Mouse (Mus musculus): ENCODE measurements around the gene Serpinb1b.
"Not testable (repeated sequence)": the region's sequence is repeated elsewhere in the genome, so short reads cannot be mapped to it uniquely, and the experiment has no call there.

Gene Serpinb1b

GRCm38 (mm10) chr13:33078056-33078705, at the start of gene Serpinb1b:
Serpinb1b (plus strand) TSS chr13:33078575.
- no peak for DNase-seq (ENCODE audit: low read depth in 1 of 2, low spot score in 2 of 2)

GRCm38 (mm10) chr13:33029478-33029877, 48.9 kb upstream of the Serpinb1b start:
- not testable (repeated sequence) for DNase-seq (ENCODE audit: low read depth in 1 of 2, low spot score in 2 of 2)

GRCm38 (mm10) chr13:33030281-33030680, 48.1 kb upstream of the Serpinb1b start:
- DNase-seq (ENCODE audit: low read depth in 1 of 2, low spot score in 2 of 2), result no peak

- DNase-seq (ENCODE audit: low read depth in 1 of 2, low spot score in 2 of 2), result no peak
These were observed 42.9 kb upstream of the Serpinb1b start for GRCm38 (mm10) chr13:33035506-33035905.

GRCm38 (mm10) chr13:33043542-33043941, 34.8 kb upstream of the Serpinb1b start:
- no peak for DNase-seq (ENCODE audit: low read depth in 1 of 2, low spot score in 2 of 2)

GRCm38 (mm10) chr13:33047234-33047633, 31.1 kb upstream of the Serpinb1b start:
- DNase-seq (ENCODE audit: low read depth in 1 of 2, low spot score in 2 of 2), result no peak

- no peak for DNase-seq (ENCODE audit: low read depth in 1 of 2, low spot score in 2 of 2)
These were observed 30.2 kb upstream of the Serpinb1b start for GRCm38 (mm10) chr13:33048187-33048586.

GRCm38 (mm10) chr13:33051697-33052096, 26.7 kb upstream of the Serpinb1b start:
- no peak for DNase-seq (ENCODE audit: low read depth in 1 of 2, low spot score in 2 of 2)

- no peak for DNase-seq (ENCODE audit: low read depth in 1 of 2, low spot score in 2 of 2)
These were observed 15.3 kb upstream of the Serpinb1b start for GRCm38 (mm10) chr13:33063048-33063447.

- DNase-seq (ENCODE audit: low read depth in 1 of 2, low spot score in 2 of 2), result no peak
These were observed 10.9 kb upstream of the Serpinb1b start for GRCm38 (mm10) chr13:33067387-33067977.

GRCm38 (mm10) chr13:33068164-33068563, 10.2 kb upstream of the Serpinb1b start:
- DNase-seq (ENCODE audit: low read depth in 1 of 2, low spot score in 2 of 2), result no peak

GRCm38 (mm10) chr13:33071776-33072175, 6.6 kb upstream of the Serpinb1b start:
- no peak for DNase-seq (ENCODE audit: low read depth in 1 of 2, low spot score in 2 of 2)

- no peak for DNase-seq (ENCODE audit: low read depth in 1 of 2, low spot score in 2 of 2)
These were observed 4.3 kb upstream of the Serpinb1b start for GRCm38 (mm10) chr13:33074029-33074428.

GRCm38 (mm10) chr13:33076247-33076646, 2.1 kb upstream of the Serpinb1b start:
- no peak for DNase-seq (ENCODE audit: low read depth in 1 of 2, low spot score in 2 of 2)

- peak; percentile 52 to 55 for DNase-seq (ENCODE audit: low read depth in 1 of 2, low spot score in 2 of 2)
These were observed 1.2 kb upstream of the Serpinb1b start for GRCm38 (mm10) chr13:33077026-33077685.

- DNase-seq (ENCODE audit: low read depth in 1 of 2, low spot score in 2 of 2), result no peak
These were observed 1.0 kb downstream of the Serpinb1b start for GRCm38 (mm10) chr13:33079391-33079790.

GRCm38 (mm10) chr13:33080356-33080755, 2.0 kb downstream of the Serpinb1b start:
- DNase-seq (ENCODE audit: low read depth in 1 of 2, low spot score in 2 of 2), result no peak

GRCm38 (mm10) chr13:33083834-33084233, 5.5 kb downstream of the Serpinb1b start:
- no peak for DNase-seq (ENCODE audit: low read depth in 1 of 2, low spot score in 2 of 2)

GRCm38 (mm10) chr13:33084975-33085694, 6.8 kb downstream of the Serpinb1b start:
- no peak for DNase-seq (ENCODE audit: low read depth in 1 of 2, low spot score in 2 of 2)

GRCm38 (mm10) chr13:33085695-33086432, 7.5 kb downstream of the Serpinb1b start:
- no peak for DNase-seq (ENCODE audit: low read depth in 1 of 2, low spot score in 2 of 2)

GRCm38 (mm10) chr13:33089566-33089965, 11.2 kb downstream of the Serpinb1b start:
- no peak for DNase-seq (ENCODE audit: low read depth in 1 of 2, low spot score in 2 of 2)

All from monocyte, adult 2 months (primary cell).